Mouse (Mus musculus): ENCODE measurements around the gene Tnnt3.

GRCm38 (mm10) chr7:142514048-142514447 is 15.4 kb downstream of the Tnnt3 start:
- TF ChIP-seq CTCF (IDR thresholded peaks at IDR 0.05) = no peak
- no peak for TF ChIP-seq EP300 (IDR thresholded peaks at IDR 0.05; ENCODE audit: insufficient read depth, low read depth, low read length)
- no peak for TF ChIP-seq POLR2A (IDR thresholded peaks at IDR 0.05; ENCODE audit: insufficient read depth, low read depth, low read length)
